ENCODE assay signal across 8 mouse cellular contexts in genomic region chr8:119862390-119862734, GRCm38 (mm10). TPM values are rescaled to one million over a fixed set of nuclear protein-coding genes. Genes with fewer than 3 reads are reported as not detected.
A peak's percentile ranks its signal among the peaks of the same experiment; 100 is the strongest.
DNase-seq lines count a peak whose midpoint lies in the region; ATAC-seq and TF ChIP-seq lines count a peak whose summit lies in the region.

No protein-coding gene starts in this region.

- no peaks in the 10 kb centered on the region; the same call in 1 of the 2 replicates for H3K4me1 ChIP-seq in heart, adult 2 months (ENCODE audit: control insufficient read depth, insufficient read depth, low read length)
- H3K4me1 ChIP-seq in testis, adult 2 months (ENCODE audit: control insufficient read depth, insufficient read depth, low read length) = peaks cover 4% of the 10 kb centered on the region
- H3K4me1 ChIP-seq in limb, embryonic 15.5 days = peaks cover 15% of the 10 kb centered on the region
- peaks cover 4% of the 10 kb centered on the region; the same call in 1 of the 2 replicates for H3K4me1 ChIP-seq in stomach, embryonic 16.5 days (ENCODE audit: control insufficient read depth, insufficient read depth, low read length)

- H3K4me3 ChIP-seq in heart, adult 2 months = peak overlapping the region; percentile 89
- H3K4me3 ChIP-seq in testis, adult 2 months (ENCODE audit: control insufficient read depth, low read depth, low read length) = peak overlapping the region; percentile 80
- H3K4me3 ChIP-seq in limb, embryonic 15.5 days = peak overlapping the region; percentile 81
- peak overlapping the region; percentile 89 for H3K4me3 ChIP-seq in stomach, embryonic 16.5 days (replicated peaks; ENCODE audit: low read length)

- no peak for TF ChIP-seq POLR2A in heart, adult 2 months (IDR thresholded peaks at IDR 0.05; ENCODE audit: insufficient read depth, low read depth, low read length)
- no peak for TF ChIP-seq POLR2A in testis, adult 2 months (IDR thresholded peaks at IDR 0.05; ENCODE audit: control insufficient read depth, low read depth, low read length)

- H3K36me3 ChIP-seq in heart, adult 2 months (ENCODE audit: control insufficient read depth, insufficient read depth, low read length) = no peaks in the 10 kb centered on the region
- H3K36me3 ChIP-seq in testis, adult 2 months (ENCODE audit: control insufficient read depth, insufficient read depth, low read length) = no peaks in the 10 kb centered on the region
- peaks cover 3% of the 10 kb centered on the region; the same call in 1 of the 2 replicates for H3K36me3 ChIP-seq in limb, embryonic 15.5 days
- H3K36me3 ChIP-seq in stomach, embryonic 16.5 days (ENCODE audit: control insufficient read depth, insufficient read depth, low read length) = no peaks in the 10 kb centered on the region

- H3K27ac ChIP-seq in heart, adult 2 months = peak overlapping the region; percentile 71
- peak overlapping the region; percentile 56 for H3K27ac ChIP-seq in testis, adult 2 months (ENCODE audit: control insufficient read depth, insufficient read depth, low read depth, low read length)
- peak overlapping the region; percentile 66 for H3K27ac ChIP-seq in limb, embryonic 15.5 days
- peak overlapping the region; percentile 80 for H3K27ac ChIP-seq in stomach, embryonic 16.5 days (ENCODE audit: low read length)

- peak overlapping the region; percentile 88 for H3K4me2 ChIP-seq in limb, embryonic 15.5 days
- peak overlapping the region; percentile 98 for H3K4me2 ChIP-seq in stomach, embryonic 16.5 days (ENCODE audit: low read depth, low read length)

- no peak for DNase-seq in heart, adult 2 months
- DNase-seq in heart, adult 11 months = no peak
- no peak for DNase-seq in testis, postnatal 14 days (ENCODE audit: low spot score)
- no peak for DNase-seq in ovary, postnatal 10 days (ENCODE audit: low spot score)
- DNase-seq in embryo, embryonic 9.5 days (ENCODE audit: extremely low spot score) = no peak

- WGBS in heart, adult 2 months = 1% methylated on average over 19 of the region's 19 CpGs
- 2% methylated on average over 19 of the region's 19 CpGs for WGBS in limb, embryonic 15.5 days
- 1% methylated on average over 19 of the region's 19 CpGs for WGBS in stomach, embryonic 16.5 days

- no peak for TF ChIP-seq EP300 in heart, adult 2 months (IDR thresholded peaks at IDR 0.05; ENCODE audit: insufficient read depth, low read depth, low read length)

- intact Hi-C loops in heart, adult 2 months (cut with DNase I) = loop anchor here (2.0 kb wide), 1 partner anchor 22 kb away; the partner anchor contains the start of gene Cotl1

- no peaks in the 10 kb centered on the region for H3K9me3 ChIP-seq in limb, embryonic 15.5 days
- H3K9me3 ChIP-seq in stomach, embryonic 16.5 days (replicated peaks; ENCODE audit: control insufficient read depth, low read length) = no peaks in the 10 kb centered on the region

- ATAC-seq in limb, embryonic 15.5 days (ENCODE audit: insufficient number of reproducible peaks, low FRiP score, low TSS enrichment, low read depth) = peak; percentile 55; the same call in 1 of the 2 replicates
- no peak for ATAC-seq in stomach, embryonic 16.5 days (ENCODE audit: insufficient read depth, low FRiP score)

- no peaks in the 10 kb centered on the region for H3K27me3 ChIP-seq in heart, adult 2 months (ENCODE audit: control insufficient read depth, insufficient read depth, low read length)
- no peaks in the 10 kb centered on the region; the same call in 1 of the 2 replicates for H3K27me3 ChIP-seq in testis, adult 2 months (ENCODE audit: control insufficient read depth, insufficient read depth, low read length)
- H3K27me3 ChIP-seq in limb, embryonic 15.5 days = 0 out of 2 replicates have a peak, but pooled peaks cover 10% of the 10 kb centered on the region
- H3K27me3 ChIP-seq in stomach, embryonic 16.5 days (ENCODE audit: control insufficient read depth, insufficient read depth, low read length) = no peaks in the 10 kb centered on the region

- peak overlapping the region; percentile 86 for H3K9ac ChIP-seq in heart, adult 2 months (ENCODE audit: low read depth, low read length)
- peak overlapping the region; percentile 63 for H3K9ac ChIP-seq in limb, embryonic 15.5 days
- H3K9ac ChIP-seq in stomach, embryonic 16.5 days (ENCODE audit: low read length) = peak overlapping the region; percentile 88

- TF ChIP-seq CTCF in heart, adult 2 months (IDR thresholded peaks at IDR 0.05) = no peak
- no peak for TF ChIP-seq CTCF in testis, adult 2 months (IDR thresholded peaks at IDR 0.05; ENCODE audit: control insufficient read depth, insufficient read depth, insufficient replicate concordance, low read depth, low read length)

- H3K79me2 ChIP-seq in heart, adult 2 months (replicated peaks; ENCODE audit: control insufficient read depth, insufficient read depth, low read length) = no peaks in the 10 kb centered on the region

RNA-seq across cellular contexts. Expression of gene Klhl36, which starts 0.3 kb away (rescaled TPM):
- total RNA-seq in heart, adult 2 months (2021) = 1 to 10 TPM; 2.6 to 2.7 TPM
- polyA plus RNA-seq in heart, adult 2 months (2012; rRNA removed) = 5.7 and 6.0 TPM in 2 replicates
- 16.3 and 16.9 TPM in 2 replicates for polyA plus RNA-seq in testis, adult 2 months (2012; rRNA removed)
- polyA plus RNA-seq in limb, embryonic 15.5 days (2015; fragmentation: Nextera tagmentation; extraction: Ambion mirVana) = 13.0 and 13.5 TPM in 2 replicates
- 10.7 and 12.7 TPM in 2 replicates for polyA plus RNA-seq in stomach, embryonic 16.5 days (2015; fragmentation: Nextera tagmentation; extraction: Ambion mirVana)

RNA-seq across cellular contexts. Expression of gene Cotl1, which starts 22.0 kb away (rescaled TPM):
- 10 to 100 TPM; 17.5 to 20.4 TPM for total RNA-seq in heart, adult 2 months (2021)
- 16.5 and 23.2 TPM in 2 replicates for polyA plus RNA-seq in heart, adult 2 months (2012; rRNA removed)
- 20.0 and 25.4 TPM in 2 replicates for polyA plus RNA-seq in testis, adult 2 months (2012; rRNA removed)
- polyA plus RNA-seq in limb, embryonic 15.5 days (2015; fragmentation: Nextera tagmentation; extraction: Ambion mirVana) = 55.1 and 65.4 TPM in 2 replicates
- 144 and 177 TPM in 2 replicates for polyA plus RNA-seq in stomach, embryonic 16.5 days (2015; fragmentation: Nextera tagmentation; extraction: Ambion mirVana)

RNA-seq across cellular contexts. Expression of gene Usp10, which starts 47.8 kb away (rescaled TPM):
- 10 to 100 TPM; 41.9 to 49.8 TPM for total RNA-seq in heart, adult 2 months (2021)
- 51.1 and 58.6 TPM in 2 replicates for polyA plus RNA-seq in heart, adult 2 months (2012; rRNA removed)
- polyA plus RNA-seq in testis, adult 2 months (2012; rRNA removed) = 19.9 and 21.5 TPM in 2 replicates
- 106 and 113 TPM in 2 replicates for polyA plus RNA-seq in limb, embryonic 15.5 days (2015; fragmentation: Nextera tagmentation; extraction: Ambion mirVana)
- polyA plus RNA-seq in stomach, embryonic 16.5 days (2015; fragmentation: Nextera tagmentation; extraction: Ambion mirVana) = 118 and 141 TPM in 2 replicates

RNA-seq across cellular contexts. Expression of gene Gm20388, which starts 48.3 kb away (rescaled TPM):
- 1 to 10 TPM in 1 of 2 experiments, not detected in 1; 1.8 TPM for total RNA-seq in heart, adult 2 months (2021)
- polyA plus RNA-seq in heart, adult 2 months (2012; rRNA removed) = 32.3 and 39.0 TPM in 2 replicates
- polyA plus RNA-seq in testis, adult 2 months (2012; rRNA removed) = 5.1 and 5.6 TPM in 2 replicates
- polyA plus RNA-seq in limb, embryonic 15.5 days (2015; fragmentation: Nextera tagmentation; extraction: Ambion mirVana) = 2.6 and 4.9 TPM in 2 replicates
- polyA plus RNA-seq in stomach, embryonic 16.5 days (2015; fragmentation: Nextera tagmentation; extraction: Ambion mirVana) = 7.4 and 11.0 TPM in 2 replicates
